Mouse (Mus musculus) bone marrow macrophage, adult 2 months (primary cell): Measurements from ENCODE around the gene Top2b. TPM values are rescaled to one million over a fixed set of nuclear protein-coding genes. Genes with fewer than 3 reads are reported as not detected.

Experiments used
- H3K27ac ChIP-seq: 2 replicates; pipeline ENCODE4 v1.5.1; 2012; ENCODE audit warnings: low read depth, low read length; ENCODE audit not compliant: insufficient read depth
- H3K4me1 ChIP-seq: 2 replicates; pipeline ENCODE4 v1.6.1; 2012; ENCODE audit warnings: low read length; ENCODE audit not compliant: control insufficient read depth, insufficient read depth
- H3K4me3 ChIP-seq: 2 replicates; pipeline ENCODE4 v1.5.1; 2012; ENCODE audit warnings: mild to moderate bottlenecking, low read length, moderate library complexity; ENCODE audit not compliant: insufficient read depth
- CTCF ChIP-seq: IDR thresholded peaks from 2 replicates; pipeline ENCODE4 v1.5.1; 2012; ENCODE audit warnings: low read depth, mild to moderate bottlenecking, low read length, moderate library complexity
- POLR2A ChIP-seq: IDR thresholded peaks from 2 replicates; pipeline ENCODE4 v1.6.1; 2012; ENCODE audit warnings: mild to moderate bottlenecking, low read depth, low read length, borderline replicate concordance
- polyA plus RNA-seq: library from polyadenylated mRNA; stranded (reverse); fragments of >200 nt; gene quantifications from 2 replicates; pipeline ENCODE4 v1.2.4, GENCODE M21; 2012; ENCODE audit not compliant: missing spikeins, insufficient read depth, insufficient read length

The Top2b gene
- 86.7 and 107 TPM in 2 replicates for polyA plus RNA-seq

GRCm38 (mm10) chr14:16364878-16365337, at the start of gene Top2b:
Top2b (plus strand) TSS chr14:16365179.
- H3K27ac ChIP-seq, result peak within 1 kb of the TSS; percentile 71
- peaks cover 9% of the 10 kb centered on the region for H3K4me1 ChIP-seq
- H3K4me3 ChIP-seq, result peak within 1 kb of the TSS; percentile 74
- TF ChIP-seq CTCF (no peak), POLR2A (peak; percentile 68; the same call in 1 of the 2 replicates)

GRCm38 (mm10) chr14:16316715-16317114, 48.3 kb upstream of the Top2b start:
- no peak overlapping the region for H3K27ac ChIP-seq
- H3K4me1 ChIP-seq, result peaks cover 3% of the 10 kb centered on the region
- no peak for TF ChIP-seq POLR2A
- TF ChIP-seq CTCF, result no peak
- no peak overlapping the region for H3K4me3 ChIP-seq

- Histone ChIP-seq H3K27ac (no peak overlapping the region), H3K4me1 (no peaks in the 10 kb centered on the region), H3K4me3 (no peak overlapping the region)
- TF ChIP-seq CTCF (no peak), POLR2A (no peak)
These were observed 45.2 kb upstream of the Top2b start for GRCm38 (mm10) chr14:16319818-16320217.

- Histone ChIP-seq H3K27ac (no peak overlapping the region), H3K4me1 (no peaks in the 10 kb centered on the region), H3K4me3 (no peak overlapping the region)
- TF ChIP-seq CTCF (no peak), POLR2A (no peak)
These were observed 40.6 kb upstream of the Top2b start for GRCm38 (mm10) chr14:16324394-16324793.

- no peaks in the 10 kb centered on the region for H3K4me1 ChIP-seq
- no peak overlapping the region for H3K27ac ChIP-seq
- no peak for TF ChIP-seq POLR2A
- TF ChIP-seq CTCF, result no peak
- no peak overlapping the region for H3K4me3 ChIP-seq
These were observed 39.8 kb upstream of the Top2b start for GRCm38 (mm10) chr14:16325208-16325607.

- Histone ChIP-seq H3K4me3 (no peak overlapping the region), H3K4me1 (no peaks in the 10 kb centered on the region), H3K27ac (no peak overlapping the region)
- TF ChIP-seq CTCF (no peak), POLR2A (no peak)
These were observed 36.4 kb upstream of the Top2b start for GRCm38 (mm10) chr14:16328531-16328930.

- H3K27ac ChIP-seq, result no peak overlapping the region
- H3K4me3 ChIP-seq, result no peak overlapping the region
- H3K4me1 ChIP-seq, result no peaks in the 10 kb centered on the region
- no peak for TF ChIP-seq CTCF
- TF ChIP-seq POLR2A, result no peak
These were observed 36.0 kb upstream of the Top2b start for GRCm38 (mm10) chr14:16328959-16329480.

- TF ChIP-seq CTCF (no peak), POLR2A (no peak)
- Histone ChIP-seq H3K4me3 (no peak overlapping the region), H3K27ac (no peak overlapping the region), H3K4me1 (no peaks in the 10 kb centered on the region)
These were observed 35.2 kb upstream of the Top2b start for GRCm38 (mm10) chr14:16329756-16330155.

- TF ChIP-seq POLR2A, result no peak
- no peak for TF ChIP-seq CTCF
- no peaks in the 10 kb centered on the region for H3K4me1 ChIP-seq
- no peak overlapping the region for H3K27ac ChIP-seq
- no peak overlapping the region for H3K4me3 ChIP-seq
These were observed 30.7 kb upstream of the Top2b start for GRCm38 (mm10) chr14:16334260-16334659.

GRCm38 (mm10) chr14:16335835-16336417, 29.1 kb upstream of the Top2b start:
- H3K4me1 ChIP-seq, result no peaks in the 10 kb centered on the region
- TF ChIP-seq POLR2A, result no peak
- TF ChIP-seq CTCF, result no peak
- H3K4me3 ChIP-seq, result no peak overlapping the region
- no peak overlapping the region for H3K27ac ChIP-seq

- Histone ChIP-seq H3K4me3 (no peak overlapping the region), H3K27ac (no peak overlapping the region), H3K4me1 (no peaks in the 10 kb centered on the region)
- no peak for TF ChIP-seq POLR2A
- no peak for TF ChIP-seq CTCF
These were observed 17.5 kb upstream of the Top2b start for GRCm38 (mm10) chr14:16347505-16347904.
